Mouse (Mus musculus) kidney, adult 2 months (tissue): Measurements from ENCODE around the gene Sfxn4.

Source experiments
- CTCF ChIP-seq: fragments of 200-500 bp; conservative IDR thresholded peaks from 2 replicates; pipeline ENCODE4 v1.5.1; 2011; ENCODE audit warnings: low read depth, mild to moderate bottlenecking, control low read depth, low read length, moderate library complexity, mixed read lengths; ENCODE audit not compliant: insufficient read depth, insufficient read length
- POLR2A ChIP-seq: fragments of 200-500 bp; IDR thresholded peaks from one replicate; pipeline ENCODE4 v1.6.1; 2011; ENCODE audit warnings: low read depth, low read length, control low read depth

GRCm38 (mm10) chr19:60812036-60812389 lies 49.3 kb downstream of the Sfxn4 start:
- no peak for TF ChIP-seq POLR2A
- TF ChIP-seq CTCF: no peak
